Mouse (Mus musculus) MEL (cell line): ENCODE measurements around the gene Gm5431. TPM values are rescaled to one million over a fixed set of nuclear protein-coding genes. Genes with fewer than 3 reads are reported as not detected.
"Not testable (repeated sequence)": the region's sequence is repeated elsewhere in the genome, so short reads cannot be mapped to it uniquely, and the experiment has no call there.

Experiments used
- DNase-seq: peaks from one replicate; pipeline ENCODE4 v3.0.0; 2011; ENCODE audit warnings: low read depth, low spot score
- H3K27ac ChIP-seq: 2 replicates; pipeline ENCODE4 v1.5.1; 2012; ENCODE audit warnings: low read depth, mild to moderate bottlenecking, control low read depth, low read length, moderate library complexity; ENCODE audit not compliant: control insufficient read depth
- H3K27me3 ChIP-seq, 2 experiments: fragments of 150-350 bp in 1 of 2; sonication (generic) in 1 of 2; 2 replicates each; pipeline ENCODE4 v1.6.1; 2012; ENCODE audit warnings: low read length in 2 of 2, mild to moderate bottlenecking in 2 of 2, improper control_type of control experiment in 1 of 2, moderate library complexity in 1 of 2; ENCODE audit not compliant: insufficient read depth in 2 of 2, control insufficient read depth in 1 of 2
- H3K36me3 ChIP-seq, 2 experiments: 2 replicates each; pipeline ENCODE4 v1.6.1; 2012 to 2014; ENCODE audit warnings: low read length in 2 of 2, improper control_type of control experiment in 1 of 2, inconsistent platforms in 1 of 2, mild to moderate bottlenecking in 1 of 2; ENCODE audit not compliant: insufficient read depth in 2 of 2, control insufficient read depth in 1 of 2
- H3K4me1 ChIP-seq, 2 experiments: fragments of 150-350 bp in 1 of 2; sonication (generic) in 1 of 2; 2 replicates each; pipeline ENCODE4 v1.6.1; 2012; ENCODE audit warnings: low read length in 2 of 2, improper control_type of control experiment in 1 of 2, mild to moderate bottlenecking in 1 of 2; ENCODE audit not compliant: insufficient read depth in 2 of 2, control insufficient read depth in 1 of 2
- H3K4me3 ChIP-seq, 2 experiments: fragments of 150-350 bp in 1 of 2; sonication (generic) in 1 of 2; 2 replicates each; pipeline ENCODE4 v1.5.1; 2012; ENCODE audit warnings: low read depth in 2 of 2, low read length in 2 of 2, mild to moderate bottlenecking in 2 of 2, moderate library complexity in 2 of 2, control low read depth in 1 of 2, improper control_type of control experiment in 1 of 2; ENCODE audit not compliant: control insufficient read depth in 1 of 2, insufficient read depth in 1 of 2
- H3K79me2 ChIP-seq: 2 replicates; pipeline ENCODE4 v1.6.1; 2012; ENCODE audit warnings: mild to moderate bottlenecking, low read length, moderate library complexity; ENCODE audit not compliant: control insufficient read depth, poor library complexity, insufficient read depth
- H3K9ac ChIP-seq: 2 replicates; pipeline ENCODE4 v1.6.1; 2012; ENCODE audit warnings: low read depth, mild to moderate bottlenecking, control low read depth, low read length, moderate library complexity; ENCODE audit not compliant: control insufficient read depth, poor library complexity, severe bottlenecking
- H3K9me3 ChIP-seq: fragments of 150-350 bp; sonication (generic); replicated peaks from 2 replicates; pipeline ENCODE4 v1.6.1; 2012; ENCODE audit warnings: mild to moderate bottlenecking, low read length, improper control_type of control experiment, moderate library complexity; ENCODE audit not compliant: insufficient read depth
- BHLHE40 ChIP-seq: IDR thresholded peaks from 2 replicates; pipeline ENCODE4 v1.6.1; 2012; ENCODE audit warnings: low read depth, mild to moderate bottlenecking, inconsistent platforms, low read length, improper control_type of control experiment, borderline replicate concordance
- CHD2 ChIP-seq: IDR thresholded peaks from 2 replicates; pipeline ENCODE4 v1.6.1; 2011; ENCODE audit warnings: low read length, improper control_type of control experiment
- CTCF ChIP-seq, 3 experiments: IDR thresholded peaks in 2 of 3; conservative IDR thresholded peaks in 1 of 3; 2 replicates each; pipeline ENCODE4 v1.5.1; 2011 to 2012; ENCODE audit warnings: low read length in 3 of 3, low read depth in 2 of 3, mild to moderate bottlenecking in 2 of 3, improper control_type of control experiment in 1 of 3, inconsistent platforms in 1 of 3, mixed read lengths in 1 of 3, moderate library complexity in 1 of 3; ENCODE audit not compliant: control insufficient read depth in 1 of 3, insufficient read depth in 1 of 3, poor library complexity in 1 of 3, severe bottlenecking in 1 of 3
- ELF1 ChIP-seq: IDR thresholded peaks from 2 replicates; pipeline ENCODE4 v1.6.1; 2014; ENCODE audit warnings: low read depth, mild to moderate bottlenecking, inconsistent platforms, low read length, improper control_type of control experiment, moderate library complexity
- EP300 ChIP-seq, 2 experiments: IDR thresholded peaks; 2 replicates each; pipeline ENCODE4 v1.6.1; 2011; ENCODE audit warnings: improper control_type of control experiment in 2 of 2, low read length in 2 of 2, low read depth in 1 of 2, mild to moderate bottlenecking in 1 of 2
- ETS1 ChIP-seq: IDR thresholded peaks from 2 replicates; pipeline ENCODE4 v1.6.1; 2012; ENCODE audit warnings: low read depth, mild to moderate bottlenecking, inconsistent platforms, low read length, improper control_type of control experiment, moderate library complexity
- GATA1 ChIP-seq: IDR thresholded peaks from 2 replicates; pipeline ENCODE4 v1.6.1; 2011; ENCODE audit warnings: low read depth, low read length, improper control_type of control experiment
- HCFC1 ChIP-seq: IDR thresholded peaks from 2 replicates; pipeline ENCODE4 v1.6.1; 2012; ENCODE audit warnings: low read depth, mild to moderate bottlenecking, inconsistent platforms, low read length, improper control_type of control experiment, moderate library complexity
- KAT2A ChIP-seq: conservative IDR thresholded peaks from 2 replicates; pipeline ENCODE4 v1.6.1; 2012; ENCODE audit warnings: low read depth, low read length, improper control_type of control experiment, inconsistent platforms
- MAFK ChIP-seq: IDR thresholded peaks from 2 replicates; pipeline ENCODE4 v1.6.1; 2011; ENCODE audit warnings: low read depth, mild to moderate bottlenecking, low read length, improper control_type of control experiment, borderline replicate concordance
- MAX ChIP-seq: IDR thresholded peaks from 2 replicates; pipeline ENCODE4 v1.6.1; 2011; ENCODE audit warnings: low read length, improper control_type of control experiment
- MAZ ChIP-seq: IDR thresholded peaks from 2 replicates; pipeline ENCODE4 v1.6.1; 2012; ENCODE audit warnings: low read depth, mild to moderate bottlenecking, inconsistent platforms, low read length, improper control_type of control experiment
- MYB ChIP-seq: IDR thresholded peaks from 2 replicates; pipeline ENCODE4 v1.6.1; 2011; ENCODE audit warnings: mild to moderate bottlenecking, low read depth, low read length, improper control_type of control experiment
- POLR2A ChIP-seq, 2 experiments: IDR thresholded peaks; 2 replicates each; pipeline ENCODE4 v1.6.1; 2011 to 2012; ENCODE audit warnings: low read length in 2 of 2, mild to moderate bottlenecking in 2 of 2, control low read depth in 1 of 2, improper control_type of control experiment in 1 of 2, low read depth in 1 of 2, moderate library complexity in 1 of 2; ENCODE audit not compliant: control insufficient read depth in 1 of 2, insufficient read depth in 1 of 2, poor library complexity in 1 of 2
- POLR2AphosphoS2 ChIP-seq: IDR thresholded peaks from 2 replicates; pipeline ENCODE4 v1.6.1; 2011; ENCODE audit warnings: low read length, improper control_type of control experiment
- POLR2AphosphoS5 ChIP-seq: IDR thresholded peaks from 2 replicates; pipeline ENCODE4 v1.6.1; 2012; ENCODE audit warnings: low read depth, borderline replicate concordance, mild to moderate bottlenecking, inconsistent platforms, low read length, moderate library complexity, mixed read lengths
- RCOR1 ChIP-seq: IDR thresholded peaks from 2 replicates; pipeline ENCODE4 v1.6.1; 2012; ENCODE audit warnings: low read depth, mild to moderate bottlenecking, inconsistent platforms, low read length, improper control_type of control experiment
- SMC3 ChIP-seq: IDR thresholded peaks from 2 replicates; pipeline ENCODE4 v1.6.1; 2011; ENCODE audit warnings: low read depth, low read length, improper control_type of control experiment
- TAL1 ChIP-seq: IDR thresholded peaks from 2 replicates; pipeline ENCODE4 v1.6.1; 2012; ENCODE audit warnings: mild to moderate bottlenecking, inconsistent platforms, low read length, moderate library complexity, mixed read lengths
- UBTF ChIP-seq: IDR thresholded peaks from 2 replicates; pipeline ENCODE4 v1.6.1; 2012; ENCODE audit warnings: low read depth, mild to moderate bottlenecking, inconsistent platforms, low read length, improper control_type of control experiment, moderate library complexity, borderline replicate concordance; ENCODE audit not compliant: insufficient read depth
- USF1 ChIP-seq: IDR thresholded peaks from 2 replicates; pipeline ENCODE4 v1.6.1; 2014; ENCODE audit warnings: low read depth, mild to moderate bottlenecking, inconsistent platforms, low read length, improper control_type of control experiment, moderate library complexity
- USF2 ChIP-seq, 2 experiments: IDR thresholded peaks; 2 replicates each; pipeline ENCODE4 v1.6.1; 2011 to 2012; ENCODE audit warnings: improper control_type of control experiment in 2 of 2, low read length in 2 of 2, borderline replicate concordance in 1 of 2, inconsistent platforms in 1 of 2, low read depth in 1 of 2, mild to moderate bottlenecking in 1 of 2; ENCODE audit not compliant: insufficient read depth in 1 of 2
- ZC3H11A ChIP-seq: IDR thresholded peaks from 2 replicates; pipeline ENCODE4 v1.6.1; 2012; ENCODE audit warnings: low read depth, mild to moderate bottlenecking, inconsistent platforms, low read length, improper control_type of control experiment
- ZNF384 ChIP-seq: IDR thresholded peaks from 2 replicates; pipeline ENCODE4 v1.6.1; 2012; ENCODE audit warnings: low read depth, mild to moderate bottlenecking, inconsistent platforms, low read length, improper control_type of control experiment
- polyA plus RNA-seq, 2 experiments: library from polyadenylated mRNA; stranded (reverse) in 1 of 2; unstranded in 1 of 2; fragments of >175 nt in 1 of 2; fragments of >200 nt in 1 of 2; gene quantifications; 2 replicates each; pipeline versions ENCODE4 v1.2.1 to v1.2.4; 2012; ENCODE audit warnings: low replicate concordance in 2 of 2, low read depth in 1 of 2; ENCODE audit not compliant: insufficient read length in 2 of 2, insufficient read depth in 1 of 2, missing spikeins in 1 of 2
- total RNA-seq: library from RNA; depleted of rRNA; stranded (reverse); fragments of 300-350 nt; gene quantifications from 2 replicates; pipeline ENCODE4 v1.2.3, GENCODE M21; 2012

Gene Gm5431
- total and polyA plus RNA-seq, 3 experiments, result 0.04 TPM; not detected in 2

DNA sequence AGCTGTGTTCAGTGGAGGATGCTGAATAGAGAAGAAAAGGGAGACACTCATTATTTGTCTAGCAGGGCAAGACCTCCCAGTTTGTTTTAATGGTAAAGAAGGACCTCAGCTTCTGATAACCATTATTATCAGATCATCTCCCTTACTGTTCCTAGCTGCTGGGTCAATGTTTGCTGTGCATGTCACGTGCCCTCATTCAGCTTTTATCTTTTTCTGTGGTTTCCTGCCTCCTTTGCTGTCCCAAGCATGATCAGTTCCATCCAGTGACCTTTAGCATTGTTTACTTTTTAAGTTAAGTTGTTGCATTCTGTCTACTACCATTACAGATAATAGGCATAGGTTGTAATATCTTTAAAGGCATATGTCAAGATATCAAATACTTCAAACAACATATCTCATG lies 6.4 kb upstream of the Gm5431 start:
- Histone ChIP-seq H3K79me2 (no peaks in the 10 kb centered on the region), H3K36me3 (peaks cover 0 to 2% of the 10 kb centered on the region in 2 experiments; a peak in 1 of 4 replicates), H3K4me1 (peaks cover 0 to 6% of the 10 kb centered on the region in 2 experiments; a peak in 2 of 4 replicates), H3K9me3 (no peaks in the 10 kb centered on the region), H3K27me3 (peaks cover 3 to 5% of the 10 kb centered on the region in 2 experiments), H3K9ac (no peak overlapping the region), H3K27ac (no peak overlapping the region), H3K4me3 (no peak overlapping the region)
- TF ChIP-seq ZNF384, result no peak
- TF ChIP-seq KAT2A, result no peak
- TF ChIP-seq GATA1, result peak; percentile 31; the same call in 1 of the 2 replicates
- TF ChIP-seq USF2 (IDR thresholded peaks at IDR 0.05; ENCODE audit: borderline replicate concordance in 1 of 2, insufficient read depth in 1 of 2, low read depth in 1 of 2, low read length in 2 of 2), result 0 out of 4 replicates have a peak, but pooled peaks of 1 of the 2 experiments have one; percentile 36
- no peak for TF ChIP-seq POLR2AphosphoS5
- TF ChIP-seq RCOR1, result no peak
- TF ChIP-seq EP300 (IDR thresholded peaks at IDR 0.05; ENCODE audit: low read depth in 1 of 2, low read length in 2 of 2), result no peak
- peak; percentile 76 for TF ChIP-seq BHLHE40
- no peak for TF ChIP-seq POLR2A (IDR thresholded peaks at IDR 0.05; ENCODE audit: control insufficient read depth in 1 of 2, insufficient read depth in 1 of 2, low read depth in 1 of 2, low read length in 2 of 2, poor library complexity in 1 of 2)
- no peak for TF ChIP-seq POLR2AphosphoS2
- no peak for TF ChIP-seq CHD2
- no peak for TF ChIP-seq MYB
- no peak for TF ChIP-seq MAFK
- no peak for TF ChIP-seq UBTF
- TF ChIP-seq ELF1, result no peak
- TF ChIP-seq MAZ, result no peak
- no peak for TF ChIP-seq SMC3
- TF ChIP-seq HCFC1, result no peak
- TF ChIP-seq MAX, result 0 out of 2 replicates have a peak, but pooled peaks have one; percentile 32
- TF ChIP-seq TAL1, result no peak
- no peak for TF ChIP-seq CTCF (IDR thresholded peaks at IDR 0.05 in 2 of 3, conservative IDR thresholded peaks at IDR 0.05 in 1 of 3; ENCODE audit: control insufficient read depth in 1 of 3, insufficient read depth in 1 of 3, low read depth in 2 of 3, low read length in 3 of 3, poor library complexity in 1 of 3, severe bottlenecking in 1 of 3)
- no peak for TF ChIP-seq ETS1
- peak; percentile 84 for TF ChIP-seq USF1
- TF ChIP-seq ZC3H11A, result no peak
- no peak for DNase-seq

GRCm38 (mm10) chr11:48901567-48901930 lies 465 bp downstream of the Gm5431 start:
- not testable (repeated sequence) for H3K27ac ChIP-seq, H3K4me3 ChIP-seq

More at GRCm38 (mm10) chr11:48901567-48901930, 465 bp downstream of the Gm5431 start:
- H3K36me3 ChIP-seq, H3K27me3 ChIP-seq, DNase-seq, H3K79me2 ChIP-seq, H3K9ac ChIP-seq, H3K9me3 ChIP-seq, H3K4me1 ChIP-seq: not testable (repeated sequence)
